Mouse (Mus musculus): ENCODE data around the gene Myf6. TPM values are rescaled to one million over a fixed set of nuclear protein-coding genes. Genes with fewer than 3 reads are reported as not detected.

Myf6 gene
- polyA plus RNA-seq (2014; fragmentation: Illumina TruSeq; extraction: RNeasy Lipid Tissue Mini Kit (QIAGEN cat#74804); ENCODE audit: low read depth, low replicate concordance), result 0.62 TPM

GRCm38 (mm10) chr10:107494568-107494967, at the start of gene Myf6:
Gene Myf6, minus strand, starts transcription at chr10:107494737.

GRCm38 (mm10) chr10:107485870-107486269, 8.7 kb downstream of the Myf6 start, which contains the start of gene Myf5:
Gene Myf5, minus strand, starts transcription at chr10:107486134.

Other genes with a start within 250 kb of the Myf6 start
- 50.0 TPM for gene Lin7a, start 223.1 kb downstream of the Myf6 start, polyA plus RNA-seq (2014; fragmentation: Illumina TruSeq; extraction: RNeasy Lipid Tissue Mini Kit (QIAGEN cat#74804); ENCODE audit: low read depth, low replicate concordance)
- not detected for gene Myf5, start 8.6 kb downstream of the Myf6 start, polyA plus RNA-seq (2014; fragmentation: Illumina TruSeq; extraction: RNeasy Lipid Tissue Mini Kit (QIAGEN cat#74804); ENCODE audit: low read depth, low replicate concordance)
- 5.8 TPM for gene Ptprq, start 225.3 kb upstream of the Myf6 start, polyA plus RNA-seq (2014; fragmentation: Illumina TruSeq; extraction: RNeasy Lipid Tissue Mini Kit (QIAGEN cat#74804); ENCODE audit: low read depth, low replicate concordance)